Mouse (Mus musculus) kidney, postnatal 36 days (tissue): ENCODE data around the gene Sfrp4.

Source experiments
- DNase-seq, 2 experiments: peaks; one replicate each; pipeline ENCODE4 v3.0.0; 2021 to 2022; ENCODE audit warnings: mixed read lengths in 2 of 2

Sfrp4 gene

GRCm38 (mm10) chr13:19636131-19636530 is 13.2 kb downstream of the Sfrp4 start:
- DNase-seq, result peak in 1 of 2 experiments; percentile 42

- DNase-seq, result no peak
Observed at GRCm38 (mm10) chr13:19640203-19640851, 17.4 kb downstream of the Sfrp4 start.

GRCm38 (mm10) chr13:19643519-19643918 is 20.6 kb downstream of the Sfrp4 start:
- DNase-seq, result no peak

- DNase-seq, result peak in 1 of 2 experiments; percentile 3
Observed at GRCm38 (mm10) chr13:19644225-19644624, 21.3 kb downstream of the Sfrp4 start.

GRCm38 (mm10) chr13:19649824-19650223 is 26.9 kb downstream of the Sfrp4 start:
- DNase-seq, result no peak

GRCm38 (mm10) chr13:19652405-19652804 is 29.5 kb downstream of the Sfrp4 start:
- DNase-seq, result no peak

GRCm38 (mm10) chr13:19668355-19669140 is 45.6 kb downstream of the Sfrp4 start:
- DNase-seq, result no peak

GRCm38 (mm10) chr13:19674025-19674424 is 51.1 kb downstream of the Sfrp4 start:
- DNase-seq, result no peak

- DNase-seq, result no peak
Observed at GRCm38 (mm10) chr13:19674601-19675000, 51.7 kb downstream of the Sfrp4 start.
